8 mouse cellular contexts compared by ENCODE assay signal in genomic region chr13:54072526-54073057, GRCm38 (mm10). TPM values are rescaled to one million over a fixed set of nuclear protein-coding genes. Genes with fewer than 3 reads are reported as not detected.
DNase-seq lines count a peak whose midpoint lies in the region; ATAC-seq lines count a peak whose summit lies in the region.

No protein-coding gene starts in this region.

- H3K36me3 ChIP-seq in hindbrain, embryonic 10.5 days = peaks cover 28% of the 10 kb centered on the region
- H3K36me3 ChIP-seq in midbrain, embryonic 11.5 days (ENCODE audit: control insufficient read depth, insufficient read depth, low read length) = no peaks in the 10 kb centered on the region

- peak overlapping the region; percentile 70 for H3K4me2 ChIP-seq in midbrain, embryonic 11.5 days

- H3K27me3 ChIP-seq in hindbrain, embryonic 10.5 days (ENCODE audit: insufficient read depth, poor library complexity, severe bottlenecking) = no peaks in the 10 kb centered on the region
- H3K27me3 ChIP-seq in midbrain, embryonic 11.5 days (ENCODE audit: control insufficient read depth, insufficient read depth, low read length) = no peaks in the 10 kb centered on the region

- H3K27ac ChIP-seq in hindbrain, embryonic 10.5 days = peak overlapping the region; percentile 95
- no peak overlapping the region for H3K27ac ChIP-seq in midbrain, embryonic 11.5 days (ENCODE audit: low read depth, low read length)

- H3K4me1 ChIP-seq in hindbrain, embryonic 10.5 days (replicated peaks) = peaks cover 26% of the 10 kb centered on the region
- H3K4me1 ChIP-seq in midbrain, embryonic 11.5 days (ENCODE audit: control insufficient read depth, insufficient read depth, low read length) = peaks cover 15% of the 10 kb centered on the region

- ATAC-seq in midbrain, embryonic 11.5 days (ENCODE audit: low FRiP score) = no peak

- peak overlapping the region; percentile 79; the same call in 1 of the 2 replicates for H3K9ac ChIP-seq in midbrain, embryonic 11.5 days (ENCODE audit: low read length)

- H3K4me3 ChIP-seq in hindbrain, embryonic 10.5 days = peak overlapping the region; percentile 87
- peak overlapping the region; percentile 61 for H3K4me3 ChIP-seq in midbrain, embryonic 11.5 days (ENCODE audit: low read depth, low read length)

- WGBS in hindbrain, embryonic 10.5 days = 46% methylated on average over 10 of the region's 10 CpGs
- WGBS in midbrain, embryonic 11.5 days = 41% methylated on average over 10 of the region's 10 CpGs

- H3K9me3 ChIP-seq in hindbrain, embryonic 10.5 days = no peaks in the 10 kb centered on the region
- no peaks in the 10 kb centered on the region for H3K9me3 ChIP-seq in midbrain, embryonic 11.5 days (ENCODE audit: control insufficient read depth, low read length)

- DNase-seq in kidney, adult 9 months = peak; percentile 30
- no peak for DNase-seq in kidney, postnatal 36 days
- DNase-seq in Muller cell, postnatal 12 days (ENCODE audit: inconsistent ontology term) = peak; percentile 19
- no peak for DNase-seq in hindbrain, embryonic 10.5 days (ENCODE audit: low spot score)
- peak; percentile 91 for DNase-seq in midbrain, embryonic 11.5 days (ENCODE audit: low spot score, missing footprints)
- no peak for DNase-seq in urinary bladder, postnatal 10 days (ENCODE audit: low spot score)
- DNase-seq in frontal cortex, postnatal 36 days (ENCODE audit: low spot score in 2 of 2) = no peak
- DNase-seq in adrenal gland, postnatal 36 days = no peak

RNA-seq across cellular contexts. Expression of gene Sfxn1, which starts 0.9 kb away (rescaled TPM):
- polyA plus RNA-seq in hindbrain, embryonic 10.5 days (2016; fragmentation: Nextera tagmentation; extraction: Ambion mirVana) = 66.8 and 70.5 TPM in 2 replicates
- 92.7 and 94.9 TPM in 2 replicates for polyA plus RNA-seq in midbrain, embryonic 11.5 days (2014; fragmentation: Nextera tagmentation; extraction: Ambion mirVana)
- total RNA-seq in adrenal gland, postnatal 36 days (2021) = 10 to 100 TPM; 58.4 to 71.8 TPM

RNA-seq across cellular contexts. Expression of gene Drd1, which starts 17.1 kb away (rescaled TPM):
- polyA plus RNA-seq in hindbrain, embryonic 10.5 days (2016; fragmentation: Nextera tagmentation; extraction: Ambion mirVana) = 0.61 and 0.86 TPM in 2 replicates
- 0.55 and 0.86 TPM in 2 replicates for polyA plus RNA-seq in midbrain, embryonic 11.5 days (2014; fragmentation: Nextera tagmentation; extraction: Ambion mirVana)
- total RNA-seq in adrenal gland, postnatal 36 days (2021) = under 1 TPM in 1 of 2 experiments, not detected in 1; 0.30 TPM

Comparison
In these comparisons a context has a peak if more than half of its experiments do, and no peak if none do; other contexts are left out.
1. DNase-seq: peak in kidney, adult 9 months (single experiment), Muller cell, postnatal 12 days (single experiment) and midbrain, embryonic 11.5 days (single experiment); none in kidney, postnatal 36 days (0 of 2), hindbrain, embryonic 10.5 days (single experiment), urinary bladder, postnatal 10 days (single experiment), frontal cortex, postnatal 36 days (0 of 2) and adrenal gland, postnatal 36 days (0 of 2).